Mouse (Mus musculus): ENCODE data around the gene Usp18. TPM values are rescaled to one million over a fixed set of nuclear protein-coding genes. Genes with fewer than 3 reads are reported as not detected.

Usp18 gene
- polyA plus RNA-seq, 1 experiment: 3.6 TPM

DNA sequence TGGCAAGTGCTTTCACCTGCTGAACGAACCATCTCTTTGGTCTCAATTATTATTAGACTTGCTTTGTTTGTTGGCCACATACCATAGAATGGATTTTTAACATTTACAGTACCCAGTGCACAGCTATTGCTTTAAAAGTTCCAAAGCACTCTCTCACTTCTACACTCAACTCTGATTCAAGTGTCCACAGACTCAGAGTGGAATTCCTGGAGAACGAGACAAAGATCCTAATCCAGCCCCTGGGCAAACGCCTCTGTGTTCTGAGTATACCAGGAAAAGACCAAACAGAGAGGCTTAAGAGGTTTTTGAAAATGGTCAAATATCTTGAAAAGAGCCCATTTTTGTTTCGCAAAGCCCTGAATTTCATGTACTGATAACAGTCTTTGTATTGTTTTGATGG is 32.7 kb upstream of the Usp18 start:
- H3K27ac ChIP-seq (ENCODE audit: insufficient read depth, low read length): no peak overlapping the region
- no peak overlapping the region for H3K4me3 ChIP-seq (ENCODE audit: insufficient read depth, low read length)
- H3K4me1 ChIP-seq (ENCODE audit: control insufficient read depth, insufficient read depth, low read length): 0 out of 2 replicates have a peak, but pooled peaks cover 2% of the 10 kb centered on the region
- no peak for TF ChIP-seq CTCF (IDR thresholded peaks at IDR 0.05; ENCODE audit: extremely low read depth, insufficient read depth, low read length)
- no peak for TF ChIP-seq POLR2A (IDR thresholded peaks at IDR 0.05; ENCODE audit: extremely low read depth, insufficient read depth, low read length)

DNA sequence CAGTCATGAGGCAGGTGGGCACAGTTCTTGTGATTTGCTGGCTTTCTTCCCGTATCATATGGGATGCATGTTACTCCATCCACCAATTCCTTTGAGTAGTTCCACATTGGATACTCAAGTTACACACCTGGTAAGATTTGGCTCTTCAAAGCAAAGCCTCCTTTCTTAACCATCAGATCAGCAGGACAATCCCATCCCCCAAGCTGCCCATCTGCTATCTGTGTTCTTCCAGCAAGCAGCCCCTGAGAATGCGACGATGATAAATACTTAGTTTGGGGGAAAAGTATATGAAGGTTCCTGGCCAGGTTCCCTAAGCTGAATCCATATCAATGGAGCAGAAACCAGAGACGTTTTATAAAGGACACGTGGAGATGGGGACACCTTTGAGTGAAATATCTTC is 31.5 kb upstream of the Usp18 start:
- Histone ChIP-seq H3K4me1 (ENCODE audit: control insufficient read depth, insufficient read depth, low read length) (0 out of 2 replicates have a peak, but pooled peaks cover 2% of the 10 kb centered on the region), H3K27ac (ENCODE audit: insufficient read depth, low read length) (no peak overlapping the region)
- TF ChIP-seq CTCF (IDR thresholded peaks at IDR 0.05; ENCODE audit: extremely low read depth, insufficient read depth, low read length) (no peak), POLR2A (IDR thresholded peaks at IDR 0.05; ENCODE audit: extremely low read depth, insufficient read depth, low read length) (no peak)

DNA sequence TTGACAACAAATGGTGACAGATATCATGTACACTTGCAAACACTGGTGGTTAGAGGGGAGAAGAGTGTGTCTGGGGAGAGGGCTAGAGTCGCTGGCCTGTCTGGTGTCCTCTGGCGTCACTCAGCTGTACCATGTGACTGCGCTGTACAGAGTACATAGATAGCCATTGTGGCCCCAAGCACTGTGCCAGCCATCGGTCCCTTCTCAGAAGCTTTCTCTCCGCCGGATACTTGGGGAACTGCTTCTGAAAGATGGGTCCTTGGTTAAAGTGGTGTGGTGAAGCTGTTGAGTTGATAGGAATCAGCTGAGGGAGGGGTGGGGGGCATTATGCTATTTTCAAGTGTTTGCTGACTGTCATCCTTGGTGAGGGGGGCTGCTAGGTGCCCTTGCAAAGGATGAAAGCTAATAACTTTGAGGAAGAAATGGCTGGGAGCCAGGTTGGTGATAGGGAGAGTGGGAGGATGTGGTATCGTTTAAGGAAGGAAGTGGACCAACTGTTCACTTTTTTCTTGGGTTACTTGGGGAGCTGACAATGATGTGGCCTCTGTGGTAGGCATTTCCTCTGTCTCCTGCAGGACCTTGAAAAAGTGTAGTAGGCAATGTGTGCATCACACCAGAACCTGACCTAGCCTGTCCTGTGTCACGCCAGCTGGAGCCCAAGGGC is 30.9 kb upstream of the Usp18 start:
- Histone ChIP-seq H3K27ac (ENCODE audit: insufficient read depth, low read length) (no peak overlapping the region), H3K4me3 (ENCODE audit: insufficient read depth, low read length) (no peak overlapping the region), H3K4me1 (ENCODE audit: control insufficient read depth, insufficient read depth, low read length) (0 out of 2 replicates have a peak, but pooled peaks cover 2% of the 10 kb centered on the region)
- TF ChIP-seq CTCF (IDR thresholded peaks at IDR 0.05; ENCODE audit: extremely low read depth, insufficient read depth, low read length) (no peak), POLR2A (IDR thresholded peaks at IDR 0.05; ENCODE audit: extremely low read depth, insufficient read depth, low read length) (no peak)

More for the DNA sequence above, 31.5 kb upstream of the Usp18 start:
- no peak overlapping the region for H3K4me3 ChIP-seq (ENCODE audit: insufficient read depth, low read length)

DNA sequence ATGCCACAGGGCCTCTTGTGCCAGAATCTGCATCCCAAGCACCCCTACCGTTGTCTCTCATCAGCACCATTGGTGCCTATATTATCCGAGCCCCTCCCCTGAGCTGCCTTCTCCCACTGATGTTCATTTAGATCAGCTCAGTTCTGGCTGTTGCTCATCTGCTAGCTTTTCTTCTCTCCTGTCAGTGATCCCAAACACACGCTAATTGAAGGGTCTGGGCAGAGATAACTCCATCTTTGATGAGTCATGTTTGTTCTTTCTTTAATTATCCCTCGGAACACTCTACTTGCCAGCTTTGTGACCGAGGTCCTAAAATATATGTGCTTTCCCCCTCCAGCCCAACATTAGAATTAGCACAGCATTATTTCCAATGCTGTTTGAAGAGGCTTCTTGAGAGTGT is 30.4 kb upstream of the Usp18 start:
- 0 out of 2 replicates have a peak, but pooled peaks cover 2% of the 10 kb centered on the region for H3K4me1 ChIP-seq (ENCODE audit: control insufficient read depth, insufficient read depth, low read length)
- no peak for TF ChIP-seq CTCF (IDR thresholded peaks at IDR 0.05; ENCODE audit: extremely low read depth, insufficient read depth, low read length)
- TF ChIP-seq POLR2A (IDR thresholded peaks at IDR 0.05; ENCODE audit: extremely low read depth, insufficient read depth, low read length): no peak
- H3K27ac ChIP-seq (ENCODE audit: insufficient read depth, low read length): no peak overlapping the region
- H3K4me3 ChIP-seq (ENCODE audit: insufficient read depth, low read length): no peak overlapping the region

DNA sequence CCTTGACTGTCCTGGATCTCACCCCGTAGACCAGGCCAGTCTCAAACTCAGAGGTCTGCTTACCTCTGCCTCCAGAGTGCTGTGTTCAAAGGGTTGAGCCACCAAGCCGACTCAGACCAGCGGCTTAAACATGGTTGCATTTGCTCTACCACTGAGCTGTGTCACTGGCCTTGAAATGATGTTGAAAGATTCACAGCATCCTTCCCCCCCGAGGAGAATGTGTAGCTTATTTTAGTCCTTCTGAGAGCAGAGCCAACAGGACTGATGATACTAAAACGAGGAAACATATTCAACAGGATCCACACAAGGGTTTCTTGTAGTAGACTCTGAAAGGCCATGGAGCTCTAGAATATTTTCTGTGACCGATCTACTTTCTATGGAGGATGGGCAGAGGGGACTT is 29.8 kb upstream of the Usp18 start:
- H3K4me3 ChIP-seq (ENCODE audit: insufficient read depth, low read length): no peak overlapping the region
- H3K4me1 ChIP-seq (ENCODE audit: control insufficient read depth, insufficient read depth, low read length): 0 out of 2 replicates have a peak, but pooled peaks cover 2% of the 10 kb centered on the region
- TF ChIP-seq CTCF (IDR thresholded peaks at IDR 0.05; ENCODE audit: extremely low read depth, insufficient read depth, low read length): no peak
- no peak for TF ChIP-seq POLR2A (IDR thresholded peaks at IDR 0.05; ENCODE audit: extremely low read depth, insufficient read depth, low read length)
- H3K27ac ChIP-seq (ENCODE audit: insufficient read depth, low read length): no peak overlapping the region

DNA sequence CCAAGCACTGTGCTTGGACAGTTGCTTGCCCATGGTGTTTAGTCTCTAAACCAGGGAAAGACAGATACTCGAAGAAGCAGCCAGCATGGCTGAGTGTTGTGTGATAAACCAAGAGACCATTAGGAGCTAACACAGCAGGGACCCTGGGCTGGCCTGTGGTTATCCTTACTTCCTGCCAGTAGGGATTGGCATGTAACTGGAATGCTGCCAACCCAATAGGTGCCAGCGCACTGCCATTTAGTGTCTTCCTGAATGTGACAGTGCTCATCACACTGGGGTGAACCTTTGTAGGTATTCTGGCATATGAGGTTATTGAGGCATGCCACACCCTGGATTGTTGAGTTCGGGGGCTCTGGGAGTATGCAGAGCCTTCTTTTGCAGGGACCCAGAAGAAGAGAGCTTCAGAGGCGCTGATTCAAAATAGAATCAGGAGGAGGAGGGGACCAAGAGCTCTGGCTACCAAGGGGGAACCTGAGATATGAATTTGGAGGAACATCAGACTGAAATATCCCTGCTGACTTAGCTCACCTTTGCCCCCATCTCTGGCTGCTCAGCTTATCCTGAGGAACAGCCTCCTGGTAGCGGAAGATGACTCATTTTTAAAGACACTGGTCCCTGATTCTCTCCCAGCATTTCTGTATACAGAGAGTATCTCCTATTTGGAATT is 29.0 kb upstream of the Usp18 start:
- Histone ChIP-seq H3K27ac (ENCODE audit: insufficient read depth, low read length) (no peak overlapping the region), H3K4me3 (ENCODE audit: insufficient read depth, low read length) (no peak overlapping the region), H3K4me1 (ENCODE audit: control insufficient read depth, insufficient read depth, low read length) (0 out of 2 replicates have a peak, but pooled peaks cover 2% of the 10 kb centered on the region)
- TF ChIP-seq POLR2A (IDR thresholded peaks at IDR 0.05; ENCODE audit: extremely low read depth, insufficient read depth, low read length): no peak
- TF ChIP-seq CTCF (IDR thresholded peaks at IDR 0.05; ENCODE audit: extremely low read depth, insufficient read depth, low read length): no peak

DNA sequence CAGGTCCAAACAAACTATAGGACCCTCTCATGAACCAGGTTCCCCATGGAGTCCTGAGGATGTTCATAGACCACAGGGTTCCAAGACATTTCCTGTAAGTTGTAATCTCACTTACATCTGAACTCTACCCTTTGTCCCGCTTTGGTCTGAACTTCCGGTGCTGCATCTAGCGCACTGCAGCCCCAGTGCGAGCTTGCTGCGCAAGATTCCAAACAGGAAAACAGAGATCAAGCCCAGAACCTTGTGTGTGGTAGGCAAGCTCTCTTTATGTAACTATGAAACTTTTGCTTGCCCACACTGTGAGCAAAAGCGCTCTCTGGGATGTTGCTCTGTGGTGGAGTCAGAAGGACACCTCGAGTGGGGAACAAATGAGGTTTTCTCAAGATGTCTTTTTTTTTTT is 27.7 kb upstream of the Usp18 start:
- TF ChIP-seq POLR2A (IDR thresholded peaks at IDR 0.05; ENCODE audit: extremely low read depth, insufficient read depth, low read length): no peak
- TF ChIP-seq CTCF (IDR thresholded peaks at IDR 0.05; ENCODE audit: extremely low read depth, insufficient read depth, low read length): no peak
- H3K4me1 ChIP-seq (ENCODE audit: control insufficient read depth, insufficient read depth, low read length): 0 out of 2 replicates have a peak, but pooled peaks cover 2% of the 10 kb centered on the region
- H3K27ac ChIP-seq (ENCODE audit: insufficient read depth, low read length): no peak overlapping the region
- H3K4me3 ChIP-seq (ENCODE audit: insufficient read depth, low read length): no peak overlapping the region

DNA sequence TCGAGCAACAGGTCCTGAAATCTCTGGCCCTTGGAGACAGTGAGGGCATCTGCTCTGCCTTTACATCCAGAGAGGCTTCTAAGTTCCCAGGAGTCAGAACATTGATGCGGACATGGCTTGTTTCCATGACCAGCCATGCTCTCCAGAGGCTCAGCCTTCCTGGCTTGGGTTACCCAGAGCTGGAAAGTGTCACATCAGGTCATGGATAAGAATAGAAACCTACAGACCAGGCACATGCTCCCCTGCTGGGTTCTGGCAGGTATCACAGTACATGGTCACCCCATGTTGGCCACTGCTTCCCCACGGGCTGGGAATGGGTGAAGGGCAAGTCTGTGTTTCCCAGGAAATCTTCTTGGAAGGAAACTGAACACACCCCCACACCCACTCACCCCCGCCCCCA is 26.3 kb upstream of the Usp18 start:
- Histone ChIP-seq H3K4me3 (ENCODE audit: insufficient read depth, low read length) (no peak overlapping the region), H3K4me1 (ENCODE audit: control insufficient read depth, insufficient read depth, low read length) (0 out of 2 replicates have a peak, but pooled peaks cover 2% of the 10 kb centered on the region), H3K27ac (ENCODE audit: insufficient read depth, low read length) (no peak overlapping the region)
- no peak for TF ChIP-seq POLR2A (IDR thresholded peaks at IDR 0.05; ENCODE audit: extremely low read depth, insufficient read depth, low read length)

DNA sequence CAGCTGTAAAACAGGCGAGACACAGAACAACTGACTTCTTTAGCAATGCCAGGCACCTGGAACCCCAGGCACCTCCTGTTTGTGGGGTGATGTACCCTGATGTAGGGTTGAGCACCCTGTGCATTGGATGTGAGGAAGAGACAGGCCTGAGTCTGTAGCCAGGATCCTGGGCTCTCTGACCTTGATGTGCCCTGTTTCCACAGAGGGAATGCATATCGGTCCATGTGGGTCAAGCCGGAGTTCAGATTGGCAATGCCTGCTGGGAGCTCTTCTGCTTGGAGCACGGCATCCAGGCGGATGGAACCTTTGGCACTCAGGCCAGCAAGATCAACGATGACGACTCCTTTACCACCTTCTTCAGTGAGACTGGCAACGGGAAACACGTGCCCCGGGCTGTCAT is 25.5 kb upstream of the Usp18 start:
- no peak overlapping the region for H3K27ac ChIP-seq (ENCODE audit: insufficient read depth, low read length)
- 0 out of 2 replicates have a peak, but pooled peaks cover 2% of the 10 kb centered on the region for H3K4me1 ChIP-seq (ENCODE audit: control insufficient read depth, insufficient read depth, low read length)
- H3K4me3 ChIP-seq (ENCODE audit: insufficient read depth, low read length): no peak overlapping the region
- TF ChIP-seq POLR2A (IDR thresholded peaks at IDR 0.05; ENCODE audit: extremely low read depth, insufficient read depth, low read length) (no peak), CTCF (IDR thresholded peaks at IDR 0.05; ENCODE audit: extremely low read depth, insufficient read depth, low read length) (no peak)

Data from cortical plate, adult 2 months (tissue).